Mouse (Mus musculus) left cerebral cortex, adult 18-20 months (tissue): ENCODE data around the gene Olfr372. TPM values are rescaled to one million over a fixed set of nuclear protein-coding genes. Genes with fewer than 3 reads are reported as not detected.
"Not testable (repeated sequence)": the region's sequence is repeated elsewhere in the genome, so short reads cannot be mapped to it uniquely, and the experiment has no call there.

ENCODE experiments used
- DNase-seq, 2 experiments: peaks; one replicate each; pipeline ENCODE4 v3.0.0; 2021 to 2022; ENCODE audit warnings: low spot score in 2 of 2, mixed read lengths in 1 of 2
- long read RNA-seq, 2 experiments: library from polyadenylated mRNA; stranded (forward); transcript quantifications; one replicate each; pipeline ENCODE4 v2.0.0; 2021
- total RNA-seq, 2 experiments: library from RNA; stranded (reverse); gene quantifications; 2 replicates each; pipeline ENCODE4 v1.2.3; 2021

The Olfr372 gene
- not detected for total RNA-seq
- long read RNA-seq, experiment 1 = 0 reads
- long read RNA-seq, experiment 2 = 0 reads

- DNase-seq = not testable (repeated sequence)
These were observed at the start of gene Olfr372 for GRCm38 (mm10) chr8:72040918-72041317. Gene Olfr372, plus strand, starts transcription at chr8:72041218.

- DNase-seq = no peak
These were observed 41.6 kb upstream of the Olfr372 start for GRCm38 (mm10) chr8:71999434-71999833.

- DNase-seq = no peak
These were observed 40.8 kb upstream of the Olfr372 start for GRCm38 (mm10) chr8:72000223-72000622.

GRCm38 (mm10) chr8:72002942-72003341 is 38.1 kb upstream of the Olfr372 start:
- no peak for DNase-seq

- DNase-seq = no peak
These were observed 35.1 kb upstream of the Olfr372 start for GRCm38 (mm10) chr8:72005912-72006311.

GRCm38 (mm10) chr8:72006763-72007162 is 34.3 kb upstream of the Olfr372 start:
- no peak for DNase-seq

- DNase-seq = no peak
These were observed 32.8 kb upstream of the Olfr372 start for GRCm38 (mm10) chr8:72008134-72008641.

GRCm38 (mm10) chr8:72009473-72009872 is 31.5 kb upstream of the Olfr372 start, which contains the start of gene Cyp4f18:
Gene Cyp4f18, minus strand, starts transcription at chr8:72009626.
- no peak for DNase-seq

- not testable (repeated sequence) for DNase-seq
These were observed 27.4 kb upstream of the Olfr372 start for GRCm38 (mm10) chr8:72013506-72014228.

GRCm38 (mm10) chr8:72017339-72017738 is 23.7 kb upstream of the Olfr372 start:
- DNase-seq = not testable (repeated sequence)

GRCm38 (mm10) chr8:72018141-72018540 is 22.9 kb upstream of the Olfr372 start:
- DNase-seq = peak in 1 of 2 experiments; percentile 9

- not testable (repeated sequence) for DNase-seq
These were observed 22.0 kb upstream of the Olfr372 start for GRCm38 (mm10) chr8:72019022-72019421.

- DNase-seq = no peak
These were observed 21.2 kb upstream of the Olfr372 start for GRCm38 (mm10) chr8:72019816-72020215.

- DNase-seq = peak; percentile 31 to 52
These were observed 16.1 kb upstream of the Olfr372 start for GRCm38 (mm10) chr8:72024886-72025285.

GRCm38 (mm10) chr8:72032926-72033325 is 8.1 kb upstream of the Olfr372 start:
- peak; percentile 48 to 62 for DNase-seq

- no peak for DNase-seq
These were observed 1.5 kb downstream of the Olfr372 start for GRCm38 (mm10) chr8:72042493-72042892.

GRCm38 (mm10) chr8:72054633-72055032 is 13.6 kb downstream of the Olfr372 start:
- DNase-seq = not testable (repeated sequence)

GRCm38 (mm10) chr8:72057643-72058042 is 16.6 kb downstream of the Olfr372 start:
- DNase-seq = not testable (repeated sequence)

GRCm38 (mm10) chr8:72066819-72067399 is 25.9 kb downstream of the Olfr372 start:
- DNase-seq = not testable (repeated sequence)

- DNase-seq = not testable (repeated sequence)
These were observed 41.9 kb downstream of the Olfr372 start, which contains the start of gene Olfr373 for GRCm38 (mm10) chr8:72082877-72083276. Gene Olfr373, plus strand, starts transcription at chr8:72083177.

- no peak for DNase-seq
These were observed 43.7 kb downstream of the Olfr372 start for GRCm38 (mm10) chr8:72084744-72085143.

GRCm38 (mm10) chr8:72087611-72088010 is 46.6 kb downstream of the Olfr372 start:
- DNase-seq = not testable (repeated sequence)
